Mouse (Mus musculus) midbrain, embryonic 13.5 days (tissue): Measurements from ENCODE around the gene Susd2. TPM values are rescaled to one million over a fixed set of nuclear protein-coding genes. Genes with fewer than 3 reads are reported as not detected.

ENCODE experiments used
- ATAC-seq: fragments of 200-750 bp; cut with Nextera tagmentation; 2 replicates; pipeline ENCODE4 v1.8.0; 2017; ENCODE audit warnings: mild to moderate bottlenecking, moderate TSS enrichment, moderate library complexity
- H3K27ac ChIP-seq: fragments of 300-500 bp; sonication (generic); 2 replicates; pipeline ENCODE4 v1.5.1; 2015; ENCODE audit warnings: inconsistent platforms, mild to moderate bottlenecking, moderate library complexity
- H3K27me3 ChIP-seq: fragments of 300-500 bp; sonication (generic); 2 replicates; pipeline ENCODE4 v1.6.1; 2015; ENCODE audit warnings: mild to moderate bottlenecking, inconsistent platforms
- H3K36me3 ChIP-seq: fragments of 300-500 bp; sonication (generic); 2 replicates; pipeline ENCODE4 v1.6.1; 2015; ENCODE audit warnings: mild to moderate bottlenecking, inconsistent platforms
- H3K4me1 ChIP-seq: fragments of 300-500 bp; sonication (generic); replicated peaks from 2 replicates; pipeline ENCODE4 v1.6.1; 2015; ENCODE audit warnings: inconsistent platforms
- H3K4me2 ChIP-seq: fragments of 300-500 bp; sonication (generic); replicated peaks from 2 replicates; pipeline ENCODE4 v1.6.1; 2015; ENCODE audit warnings: moderate library complexity, mild to moderate bottlenecking, inconsistent platforms
- H3K4me3 ChIP-seq: fragments of 300-500 bp; sonication (generic); replicated peaks from 2 replicates; pipeline ENCODE4 v1.5.1; 2015; ENCODE audit warnings: mild to moderate bottlenecking, inconsistent platforms
- H3K9ac ChIP-seq: fragments of 300-500 bp; sonication (generic); replicated peaks from 2 replicates; pipeline ENCODE4 v1.6.1; 2015; ENCODE audit warnings: mild to moderate bottlenecking, inconsistent platforms
- H3K9me3 ChIP-seq: fragments of 300-500 bp; sonication (generic); 2 replicates; pipeline ENCODE4 v1.6.1; 2016; ENCODE audit warnings: mild to moderate bottlenecking, inconsistent platforms
- WGBS: fragments of 180-500 bp; shearing (Covaris S2); methylation state at CpG from one replicate; pipeline ENCODE4 v1.1.7; 2015; 5-methylcytosine and 5-hydroxymethylcytosine counted together
- polyA plus RNA-seq: library from polyadenylated mRNA; unstranded; fragments of >200 nt; fragmentation: Nextera tagmentation; extraction: Ambion mirVana; gene quantifications from 2 replicates; pipeline ENCODE4 v1.2.1, GENCODE M21; 2015

Gene Susd2
- polyA plus RNA-seq, 1 experiment from 2014 or later = 2.3 TPM

DNA sequence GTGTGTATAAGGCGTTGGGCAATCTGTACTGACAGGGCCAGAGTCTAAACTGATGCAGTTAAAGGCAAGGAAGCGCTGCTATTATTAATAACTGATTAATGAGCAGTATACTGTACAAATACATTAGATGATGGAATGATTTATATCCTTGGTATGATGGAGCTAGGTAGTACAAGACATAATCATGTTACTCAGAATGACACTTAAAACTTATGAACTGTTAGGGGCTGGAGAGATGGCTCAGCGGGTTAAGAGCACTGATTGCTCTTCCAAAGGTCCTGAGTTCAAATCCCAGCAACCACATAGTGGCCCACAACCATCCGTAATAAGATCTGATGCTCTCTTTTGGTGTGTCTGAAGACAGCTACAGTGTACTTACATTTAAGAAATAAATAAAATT, 36.6 kb downstream of the Susd2 start:
- Histone ChIP-seq H3K9me3 (no peaks in the 10 kb centered on the region), H3K4me3 (no peak overlapping the region), H3K36me3 (no peaks in the 10 kb centered on the region), H3K4me1 (no peaks in the 10 kb centered on the region), H3K4me2 (no peak overlapping the region), H3K27ac (no peak overlapping the region), H3K27me3 (no peaks in the 10 kb centered on the region), H3K9ac (no peak overlapping the region)
- no peak for ATAC-seq
- 91% methylated on average over 4 of the region's 4 CpGs for WGBS

DNA sequence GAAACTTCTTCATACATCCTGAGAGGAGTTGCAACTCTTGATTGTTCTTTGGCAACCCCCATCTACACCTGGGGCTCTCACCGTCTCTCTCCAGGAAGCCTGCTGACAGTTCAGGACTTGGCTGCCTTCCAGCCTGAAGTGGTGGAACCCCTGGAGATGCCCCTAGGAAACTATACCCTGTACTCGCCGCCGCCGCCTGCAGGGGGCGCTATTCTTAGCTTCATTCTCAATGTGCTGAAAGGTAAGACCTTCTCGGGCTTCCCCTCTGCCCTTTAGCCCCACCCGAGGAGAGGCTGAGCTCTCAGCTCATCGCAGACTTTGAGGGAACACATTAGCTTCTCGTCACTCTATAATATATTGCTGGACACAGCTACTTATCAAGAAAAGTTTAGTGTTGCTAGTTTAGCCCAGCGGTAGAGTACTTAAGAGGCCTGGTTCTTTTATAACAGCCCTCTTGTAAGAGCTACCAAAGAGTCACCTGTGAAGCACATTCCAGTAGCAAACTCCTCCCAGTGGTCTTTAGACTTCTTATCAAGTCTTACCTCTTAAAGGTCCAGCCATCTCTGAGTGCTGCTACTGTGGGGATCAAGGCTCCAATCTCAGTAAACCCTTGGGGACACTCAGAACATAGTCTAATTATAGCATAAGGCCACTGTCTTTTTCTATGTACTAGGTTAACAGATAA, 38.5 kb downstream of the Susd2 start:
- Histone ChIP-seq H3K9me3 (no peaks in the 10 kb centered on the region), H3K27me3 (no peaks in the 10 kb centered on the region), H3K27ac (no peak overlapping the region), H3K4me1 (no peaks in the 10 kb centered on the region), H3K36me3 (no peaks in the 10 kb centered on the region), H3K9ac (no peak overlapping the region), H3K4me3 (no peak overlapping the region), H3K4me2 (no peak overlapping the region)
- WGBS = 46% methylated on average over 11 of the region's 11 CpGs
- no peak for ATAC-seq

DNA sequence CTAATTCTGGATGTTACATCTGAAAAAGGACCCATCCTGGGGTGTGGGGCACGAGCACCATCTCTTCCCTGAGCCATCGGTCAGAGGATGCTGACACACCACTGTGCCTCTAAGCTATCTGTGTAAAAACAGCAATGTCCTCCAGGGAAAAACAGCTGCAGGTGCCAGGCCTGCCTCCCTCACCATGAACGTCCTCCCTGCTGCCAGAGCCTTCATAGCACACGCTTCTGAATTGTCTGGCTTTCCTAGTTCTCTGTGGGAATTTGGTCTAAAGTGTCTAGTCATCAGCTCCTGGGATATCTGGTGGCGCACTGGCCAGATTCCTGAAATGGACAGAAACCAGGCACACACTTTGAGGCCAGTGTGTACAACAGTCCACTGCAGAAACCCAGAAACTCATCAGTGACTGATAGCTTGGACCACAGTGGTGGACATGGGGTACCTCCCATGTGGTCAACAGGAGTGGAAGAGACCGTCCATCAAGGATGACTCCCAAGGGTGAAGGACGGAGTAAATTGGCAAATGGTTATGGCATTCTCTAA, 43.5 kb downstream of the Susd2 start:
- no peak overlapping the region for H3K9ac ChIP-seq
- peaks cover 14% of the 10 kb centered on the region; the same call in 1 of the 2 replicates for H3K9me3 ChIP-seq
- H3K36me3 ChIP-seq = no peaks in the 10 kb centered on the region
- 88% methylated on average over 7 of the region's 7 CpGs for WGBS
- H3K4me3 ChIP-seq = no peak overlapping the region
- no peak overlapping the region for H3K4me2 ChIP-seq
- no peaks in the 10 kb centered on the region for H3K27me3 ChIP-seq
- H3K27ac ChIP-seq = no peak overlapping the region
- no peaks in the 10 kb centered on the region for H3K4me1 ChIP-seq
- ATAC-seq = no peak

DNA sequence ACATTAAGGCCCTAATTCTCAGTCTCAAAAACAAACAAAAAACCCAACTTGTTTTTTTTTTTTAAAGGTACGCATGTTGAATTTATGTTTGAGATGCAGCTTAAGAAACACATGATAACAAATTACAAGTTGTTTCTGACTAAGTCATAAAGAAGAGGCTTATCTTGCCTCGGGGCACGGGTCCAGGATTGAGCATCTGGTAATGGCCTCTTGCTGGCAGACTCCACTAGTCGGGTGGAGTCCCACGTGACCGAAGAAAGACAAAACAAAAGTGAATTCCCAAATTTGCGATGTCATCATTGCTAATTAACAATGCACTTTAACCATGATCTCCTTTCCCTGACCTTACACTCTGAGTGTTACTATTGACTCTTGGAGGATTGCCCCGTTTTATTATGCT, 47.8 kb downstream of the Susd2 start:
- Histone ChIP-seq H3K36me3 (no peaks in the 10 kb centered on the region), H3K9me3 (peaks cover 14% of the 10 kb centered on the region; the same call in 1 of the 2 replicates), H3K4me2 (no peak overlapping the region), H3K9ac (no peak overlapping the region), H3K27me3 (no peaks in the 10 kb centered on the region), H3K4me3 (no peak overlapping the region), H3K4me1 (no peaks in the 10 kb centered on the region), H3K27ac (no peak overlapping the region)
- ATAC-seq = no peak
- WGBS = 86% methylated on average over 8 of the region's 8 CpGs

DNA sequence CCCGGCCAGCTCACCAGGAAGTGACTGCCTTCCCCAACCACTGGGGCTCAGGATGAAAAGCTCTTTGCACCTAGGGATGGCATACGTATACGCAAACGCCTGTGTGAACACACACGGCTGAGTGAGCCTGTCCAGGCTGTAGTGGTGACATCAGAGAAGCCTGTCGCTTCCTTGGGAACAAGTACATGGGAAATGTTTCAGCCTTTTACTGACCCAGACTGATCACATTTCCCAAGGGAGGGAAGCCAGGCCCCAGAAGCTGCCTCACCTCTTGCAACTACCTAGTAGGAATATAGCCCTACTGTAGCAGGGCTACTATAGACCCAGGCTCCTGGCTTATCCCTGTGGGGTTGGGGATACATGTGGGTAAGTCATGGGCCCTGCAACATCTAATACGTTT, 51.2 kb downstream of the Susd2 start:
- H3K4me3 ChIP-seq = no peak overlapping the region
- H3K36me3 ChIP-seq = no peaks in the 10 kb centered on the region
- 0 out of 2 replicates have a peak, but pooled peaks cover 6% of the 10 kb centered on the region for H3K9me3 ChIP-seq
- 83% methylated on average over 7 of the region's 7 CpGs for WGBS
- no peaks in the 10 kb centered on the region for H3K27me3 ChIP-seq
- no peak overlapping the region for H3K9ac ChIP-seq
- no peak overlapping the region for H3K4me2 ChIP-seq
- H3K27ac ChIP-seq = no peak overlapping the region
- ATAC-seq = no peak
- H3K4me1 ChIP-seq = peaks cover 7% of the 10 kb centered on the region

DNA sequence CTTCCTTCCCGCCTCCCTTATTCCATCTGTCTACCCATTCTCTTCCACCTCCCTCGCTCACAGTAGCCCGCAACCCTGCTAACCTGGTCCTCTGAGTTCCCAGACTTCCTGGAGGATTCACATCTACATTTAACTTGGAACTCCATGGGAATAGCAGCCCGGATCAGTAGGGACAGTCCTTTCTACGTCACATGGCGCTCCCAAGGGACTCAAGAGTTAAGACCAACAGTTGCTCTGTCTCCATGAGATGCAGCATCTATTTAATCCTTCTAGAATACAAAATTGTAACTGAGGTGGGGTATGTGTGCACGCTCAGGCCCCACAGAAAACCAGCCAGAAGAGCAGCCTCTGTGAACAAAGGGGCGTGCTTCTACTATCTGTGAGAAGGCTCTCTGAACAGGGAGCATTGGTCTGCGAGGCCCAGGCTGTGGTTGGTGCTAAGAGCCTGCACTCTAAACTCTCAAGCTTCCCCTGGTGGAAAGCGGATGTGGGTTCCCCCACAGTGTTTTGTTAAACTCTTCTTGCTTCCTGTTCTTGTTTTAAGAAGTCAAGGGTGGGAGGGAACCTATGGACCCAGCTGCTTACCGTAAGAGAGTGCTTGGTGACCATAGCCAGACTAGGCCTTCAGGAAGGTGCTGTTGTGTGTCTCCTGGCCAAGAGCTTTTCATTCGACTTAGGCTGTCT, 52.5 kb downstream of the Susd2 start:
- Histone ChIP-seq H3K4me1 (peaks cover 7% of the 10 kb centered on the region), H3K9ac (no peak overlapping the region), H3K27ac (no peak overlapping the region), H3K4me2 (no peak overlapping the region), H3K9me3 (no peaks in the 10 kb centered on the region), H3K36me3 (no peaks in the 10 kb centered on the region), H3K27me3 (no peaks in the 10 kb centered on the region), H3K4me3 (no peak overlapping the region)
- 77% methylated on average over 12 of the region's 12 CpGs for WGBS
- ATAC-seq = no peak

DNA sequence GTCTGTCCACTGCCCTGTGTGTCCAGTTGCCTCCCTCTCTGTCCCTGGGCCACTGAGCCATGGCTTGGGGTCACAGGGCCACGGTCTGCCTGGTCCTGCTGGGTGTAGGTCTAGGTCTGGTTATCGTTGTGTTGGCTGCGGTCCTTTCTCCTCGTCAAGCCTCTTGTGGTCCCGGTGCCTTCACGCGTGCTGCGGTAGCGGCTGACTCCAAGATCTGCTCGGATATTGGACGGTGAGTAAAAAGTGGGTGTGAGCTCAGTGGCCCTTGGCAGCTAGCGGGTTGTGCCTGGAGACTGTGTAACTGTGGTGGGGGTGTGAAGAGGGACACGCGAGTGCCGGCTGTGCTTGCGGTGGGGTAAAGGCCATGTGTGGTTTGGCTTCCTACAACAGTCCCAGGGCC, 54.2 kb downstream of the Susd2 start:
- Histone ChIP-seq H3K27me3 (peaks cover 5% of the 10 kb centered on the region; the same call in 1 of the 2 replicates), H3K4me3 (no peak overlapping the region), H3K9me3 (no peaks in the 10 kb centered on the region), H3K27ac (no peak overlapping the region), H3K4me1 (peaks cover 11% of the 10 kb centered on the region), H3K4me2 (no peak overlapping the region), H3K36me3 (no peaks in the 10 kb centered on the region), H3K9ac (no peak overlapping the region)
- ATAC-seq = no peak
- WGBS = 90% methylated on average over 16 of the region's 16 CpGs

DNA sequence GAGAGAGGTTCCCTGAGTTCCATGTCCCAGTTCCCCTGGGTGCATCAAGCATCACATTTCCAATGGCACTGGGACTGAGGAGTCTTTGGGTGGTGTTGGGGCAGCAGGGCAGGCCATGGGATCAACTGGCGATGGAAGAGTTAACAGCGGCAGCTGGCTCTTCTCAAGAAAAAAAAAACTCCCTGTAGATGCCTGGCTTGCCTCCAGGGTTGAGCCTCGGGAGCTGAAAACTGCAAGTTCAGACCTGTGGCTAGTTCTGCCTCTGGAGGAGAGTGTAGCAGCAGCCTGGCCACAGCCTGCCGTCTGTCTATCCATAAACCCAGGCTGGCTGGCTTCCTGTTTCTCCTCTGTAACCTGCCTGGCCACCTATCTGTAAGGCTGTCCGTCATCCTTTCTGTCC, 54.7 kb downstream of the Susd2 start, which contains the start of gene Ggt5:
Gene Ggt5, plus strand, starts transcription at position 212 of the 400 bp plus-strand sequence.
- Histone ChIP-seq H3K4me2 (no peak within 1 kb of the TSS), H3K9me3 (no peaks in the 10 kb centered on the region), H3K27ac (no peak within 1 kb of the TSS), H3K36me3 (no peaks in the 10 kb centered on the region), H3K4me3 (no peak within 1 kb of the TSS), H3K9ac (no peak within 1 kb of the TSS; the same call in 1 of the 2 replicates), H3K4me1 (peaks cover 11% of the 10 kb centered on the region), H3K27me3 (peaks cover 7% of the 10 kb centered on the region; the same call in 1 of the 2 replicates)
- ATAC-seq = no peak
- 35% methylated on average over 5 of the region's 5 CpGs for WGBS

DNA sequence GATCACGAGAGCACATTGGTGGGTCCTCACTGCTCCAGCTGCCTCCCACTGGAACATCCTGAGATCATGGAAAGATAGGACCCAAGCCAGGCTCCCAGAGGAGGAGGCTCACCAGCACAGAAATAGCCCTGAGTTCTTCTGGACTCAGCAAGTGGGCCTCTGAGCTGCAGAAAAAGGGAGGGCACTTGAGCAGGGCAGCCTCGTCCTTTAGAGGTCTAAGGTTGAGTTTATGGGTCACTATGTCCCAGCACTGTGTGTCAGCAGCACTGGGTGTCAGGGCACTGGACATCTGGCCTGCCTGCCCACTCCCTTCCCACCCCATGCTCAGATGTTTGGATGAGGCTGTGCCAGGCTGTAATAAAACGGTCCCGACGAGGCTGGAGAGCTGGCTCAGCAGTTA, 55.5 kb downstream of the Susd2 start:
- H3K4me2 ChIP-seq = no peak overlapping the region
- no peak overlapping the region for H3K9ac ChIP-seq
- 82% methylated on average over 5 of the region's 5 CpGs for WGBS
- H3K27ac ChIP-seq = no peak overlapping the region
- no peaks in the 10 kb centered on the region for H3K9me3 ChIP-seq
- H3K4me1 ChIP-seq = peaks cover 11% of the 10 kb centered on the region
- no peak overlapping the region for H3K4me3 ChIP-seq
- H3K27me3 ChIP-seq = peaks cover 7% of the 10 kb centered on the region; the same call in 1 of the 2 replicates
- no peak for ATAC-seq
- H3K36me3 ChIP-seq = no peaks in the 10 kb centered on the region

DNA sequence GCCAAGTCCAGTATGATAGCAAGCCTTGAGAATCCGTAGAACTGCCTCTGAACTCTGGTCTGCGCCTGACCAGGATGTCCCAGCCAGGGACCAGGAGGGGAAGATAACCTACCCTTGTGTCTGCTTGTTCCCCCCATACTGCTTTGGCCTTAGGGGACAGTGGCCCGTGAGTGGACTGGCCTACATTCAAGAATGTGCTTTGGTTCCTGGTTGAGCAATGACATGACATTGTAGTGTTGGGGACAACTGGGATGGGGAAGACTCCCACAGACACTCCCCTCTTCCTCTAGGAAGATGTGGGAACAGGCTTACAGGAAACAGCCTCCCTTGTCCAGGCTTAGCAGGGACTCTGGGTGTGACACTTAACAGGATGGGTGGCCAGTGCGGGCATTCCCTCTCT, 56.0 kb downstream of the Susd2 start:
- H3K4me2 ChIP-seq = no peak overlapping the region
- H3K27ac ChIP-seq = no peak overlapping the region
- no peak overlapping the region for H3K4me3 ChIP-seq
- H3K36me3 ChIP-seq = no peaks in the 10 kb centered on the region
- WGBS = 96% methylated on average over 4 of the region's 4 CpGs
- H3K27me3 ChIP-seq = peaks cover 7% of the 10 kb centered on the region; the same call in 1 of the 2 replicates
- H3K4me1 ChIP-seq = peaks cover 11% of the 10 kb centered on the region
- H3K9me3 ChIP-seq = no peaks in the 10 kb centered on the region
- no peak overlapping the region for H3K9ac ChIP-seq
- no peak for ATAC-seq
